Mouse (Mus musculus): Measurements from ENCODE around the gene Itgb6. TPM values are rescaled to one million over a fixed set of nuclear protein-coding genes. Genes with fewer than 3 reads are reported as not detected.
A peak's percentile ranks its signal among the peaks of the same experiment; 100 is the strongest.

The Itgb6 gene
- 0.12 TPM in 1 of 2 replicates, not detected in the other for polyA plus RNA-seq (2015; fragmentation: Nextera tagmentation; extraction: Ambion mirVana)

- Histone ChIP-seq H3K4me3 (ENCODE audit: low read depth, low read length) (no peak within 1 kb of the TSS), H3K9ac (ENCODE audit: low read depth, low read length) (no peak within 1 kb of the TSS), H3K27me3 (ENCODE audit: control insufficient read depth, insufficient read depth, low read depth, low read length) (no peaks in the 10 kb centered on the region), H3K27ac (ENCODE audit: low read length) (no peak within 1 kb of the TSS), H3K9me3 (replicated peaks; ENCODE audit: control insufficient read depth, low read length, poor library complexity, severe bottlenecking) (no peaks in the 10 kb centered on the region), H3K4me1 (ENCODE audit: control insufficient read depth, insufficient read depth, low read length) (no peaks in the 10 kb centered on the region; the same call in 1 of the 2 replicates), H3K4me2 (ENCODE audit: low read length) (peak within 1 kb of the TSS; percentile 31; the same call in 1 of the 2 replicates), H3K36me3 (ENCODE audit: control insufficient read depth, insufficient read depth, low read length) (no peaks in the 10 kb centered on the region)
- ATAC-seq, result peak; percentile 73
- WGBS, result 64% methylated on average over 14 of the region's 14 CpGs
Measured at GRCm38 (mm10) chr2:60722514-60722913, at the start of gene Itgb6. Gene Itgb6 (minus strand): TSS chr2:60722643.

- Histone ChIP-seq H3K4me1 (ENCODE audit: control insufficient read depth, insufficient read depth, low read length) (no peaks in the 10 kb centered on the region), H3K27me3 (ENCODE audit: control insufficient read depth, insufficient read depth, low read depth, low read length) (no peaks in the 10 kb centered on the region), H3K36me3 (ENCODE audit: control insufficient read depth, insufficient read depth, low read length) (no peaks in the 10 kb centered on the region), H3K9ac (ENCODE audit: low read depth, low read length) (no peak overlapping the region), H3K4me3 (ENCODE audit: low read depth, low read length) (no peak overlapping the region), H3K9me3 (replicated peaks; ENCODE audit: control insufficient read depth, low read length, poor library complexity, severe bottlenecking) (no peaks in the 10 kb centered on the region), H3K4me2 (ENCODE audit: low read length) (no peak overlapping the region), H3K27ac (ENCODE audit: low read length) (no peak overlapping the region)
- 70% methylated on average over 8 of the region's 8 CpGs for WGBS
- no peak for ATAC-seq
Measured at GRCm38 (mm10) chr2:60766420-60766819, 44.0 kb upstream of the Itgb6 start.

- Histone ChIP-seq H3K27me3 (ENCODE audit: control insufficient read depth, insufficient read depth, low read depth, low read length) (no peaks in the 10 kb centered on the region), H3K9me3 (replicated peaks; ENCODE audit: control insufficient read depth, low read length, poor library complexity, severe bottlenecking) (no peaks in the 10 kb centered on the region), H3K4me3 (ENCODE audit: low read depth, low read length) (no peak overlapping the region), H3K36me3 (ENCODE audit: control insufficient read depth, insufficient read depth, low read length) (no peaks in the 10 kb centered on the region), H3K4me1 (ENCODE audit: control insufficient read depth, insufficient read depth, low read length) (no peaks in the 10 kb centered on the region), H3K27ac (ENCODE audit: low read length) (no peak overlapping the region), H3K9ac (ENCODE audit: low read depth, low read length) (no peak overlapping the region), H3K4me2 (ENCODE audit: low read length) (no peak overlapping the region)
- 80% methylated on average over 9 of the region's 9 CpGs for WGBS
- no peak for ATAC-seq
Measured at GRCm38 (mm10) chr2:60756218-60756617, 33.8 kb upstream of the Itgb6 start.

- Histone ChIP-seq H3K9me3 (replicated peaks; ENCODE audit: control insufficient read depth, low read length, poor library complexity, severe bottlenecking) (no peaks in the 10 kb centered on the region), H3K9ac (ENCODE audit: low read depth, low read length) (no peak overlapping the region), H3K27ac (ENCODE audit: low read length) (no peak overlapping the region), H3K4me3 (ENCODE audit: low read depth, low read length) (no peak overlapping the region), H3K4me1 (ENCODE audit: control insufficient read depth, insufficient read depth, low read length) (no peaks in the 10 kb centered on the region), H3K36me3 (ENCODE audit: control insufficient read depth, insufficient read depth, low read length) (no peaks in the 10 kb centered on the region), H3K4me2 (ENCODE audit: low read length) (no peak overlapping the region), H3K27me3 (ENCODE audit: control insufficient read depth, insufficient read depth, low read depth, low read length) (no peaks in the 10 kb centered on the region)
- no peak for ATAC-seq
- WGBS, result 99% methylated on average over 7 of the region's 7 CpGs
Measured at GRCm38 (mm10) chr2:60755101-60755500, 32.7 kb upstream of the Itgb6 start.

- no peaks in the 10 kb centered on the region for H3K9me3 ChIP-seq (replicated peaks; ENCODE audit: control insufficient read depth, low read length, poor library complexity, severe bottlenecking)
Measured at GRCm38 (mm10) chr2:60751274-60751673, 28.8 kb upstream of the Itgb6 start.

GRCm38 (mm10) chr2:60750591-60750990 is 28.1 kb upstream of the Itgb6 start:
- Histone ChIP-seq H3K4me1 (ENCODE audit: control insufficient read depth, insufficient read depth, low read length) (no peaks in the 10 kb centered on the region), H3K4me2 (ENCODE audit: low read length) (no peak overlapping the region), H3K36me3 (ENCODE audit: control insufficient read depth, insufficient read depth, low read length) (no peaks in the 10 kb centered on the region), H3K4me3 (ENCODE audit: low read depth, low read length) (no peak overlapping the region), H3K9me3 (replicated peaks; ENCODE audit: control insufficient read depth, low read length, poor library complexity, severe bottlenecking) (no peaks in the 10 kb centered on the region), H3K27me3 (ENCODE audit: control insufficient read depth, insufficient read depth, low read depth, low read length) (no peaks in the 10 kb centered on the region), H3K9ac (ENCODE audit: low read depth, low read length) (no peak overlapping the region), H3K27ac (ENCODE audit: low read length) (no peak overlapping the region)
- ATAC-seq, result no peak
- WGBS, result 96% methylated on average over 3 of the region's 3 CpGs

More at GRCm38 (mm10) chr2:60751274-60751673, 28.8 kb upstream of the Itgb6 start:
- no peak overlapping the region for H3K4me3 ChIP-seq (ENCODE audit: low read depth, low read length)
- no peak overlapping the region for H3K27ac ChIP-seq (ENCODE audit: low read length)
- 96% methylated on average over 9 of the region's 9 CpGs for WGBS
- ATAC-seq, result no peak
- H3K4me1 ChIP-seq (ENCODE audit: control insufficient read depth, insufficient read depth, low read length), result no peaks in the 10 kb centered on the region
- no peak overlapping the region for H3K4me2 ChIP-seq (ENCODE audit: low read length)
- no peaks in the 10 kb centered on the region for H3K36me3 ChIP-seq (ENCODE audit: control insufficient read depth, insufficient read depth, low read length)
- no peak overlapping the region for H3K9ac ChIP-seq (ENCODE audit: low read depth, low read length)
- no peaks in the 10 kb centered on the region for H3K27me3 ChIP-seq (ENCODE audit: control insufficient read depth, insufficient read depth, low read depth, low read length)

GRCm38 (mm10) chr2:60748585-60748984 is 26.1 kb upstream of the Itgb6 start:
- Histone ChIP-seq H3K9ac (ENCODE audit: low read depth, low read length) (no peak overlapping the region), H3K9me3 (replicated peaks; ENCODE audit: control insufficient read depth, low read length, poor library complexity, severe bottlenecking) (no peaks in the 10 kb centered on the region), H3K4me3 (ENCODE audit: low read depth, low read length) (no peak overlapping the region), H3K27me3 (ENCODE audit: control insufficient read depth, insufficient read depth, low read depth, low read length) (no peaks in the 10 kb centered on the region), H3K27ac (ENCODE audit: low read length) (no peak overlapping the region), H3K36me3 (ENCODE audit: control insufficient read depth, insufficient read depth, low read length) (no peaks in the 10 kb centered on the region), H3K4me1 (ENCODE audit: control insufficient read depth, insufficient read depth, low read length) (no peaks in the 10 kb centered on the region), H3K4me2 (ENCODE audit: low read length) (no peak overlapping the region)
- no peak for ATAC-seq
- WGBS, result 94% methylated on average over 1 of the region's 1 CpGs

- no peak overlapping the region for H3K4me3 ChIP-seq (ENCODE audit: low read depth, low read length)
- peak; percentile 9; the same call in 1 of the 2 replicates for ATAC-seq
- no peaks in the 10 kb centered on the region for H3K27me3 ChIP-seq (ENCODE audit: control insufficient read depth, insufficient read depth, low read depth, low read length)
Measured at GRCm38 (mm10) chr2:60747590-60747989, 25.1 kb upstream of the Itgb6 start.

GRCm38 (mm10) chr2:60744674-60745073 is 22.2 kb upstream of the Itgb6 start:
- Histone ChIP-seq H3K4me1 (ENCODE audit: control insufficient read depth, insufficient read depth, low read length) (no peaks in the 10 kb centered on the region), H3K36me3 (ENCODE audit: control insufficient read depth, insufficient read depth, low read length) (no peaks in the 10 kb centered on the region), H3K9me3 (replicated peaks; ENCODE audit: control insufficient read depth, low read length, poor library complexity, severe bottlenecking) (no peaks in the 10 kb centered on the region), H3K4me2 (ENCODE audit: low read length) (no peak overlapping the region), H3K4me3 (ENCODE audit: low read depth, low read length) (no peak overlapping the region), H3K27me3 (ENCODE audit: control insufficient read depth, insufficient read depth, low read depth, low read length) (no peaks in the 10 kb centered on the region; the same call in 1 of the 2 replicates), H3K27ac (ENCODE audit: low read length) (no peak overlapping the region), H3K9ac (ENCODE audit: low read depth, low read length) (no peak overlapping the region)
- no peak for ATAC-seq
- 40% methylated on average over 3 of the region's 3 CpGs for WGBS

More at GRCm38 (mm10) chr2:60747590-60747989, 25.1 kb upstream of the Itgb6 start:
- Histone ChIP-seq H3K4me1 (ENCODE audit: control insufficient read depth, insufficient read depth, low read length) (no peaks in the 10 kb centered on the region), H3K9ac (ENCODE audit: low read depth, low read length) (no peak overlapping the region), H3K4me2 (ENCODE audit: low read length) (no peak overlapping the region), H3K27ac (ENCODE audit: low read length) (no peak overlapping the region), H3K9me3 (replicated peaks; ENCODE audit: control insufficient read depth, low read length, poor library complexity, severe bottlenecking) (no peaks in the 10 kb centered on the region), H3K36me3 (ENCODE audit: control insufficient read depth, insufficient read depth, low read length) (no peaks in the 10 kb centered on the region)
- 86% methylated on average over 3 of the region's 3 CpGs for WGBS

Measured in midbrain, embryonic 16.5 days (tissue).